Mouse (Mus musculus): ENCODE measurements at regions not wholly inside any gene's neighbourhood (a gene's known extent, or its start where the extent isn't known, plus 50 kb on each side); places are given as distances from the start of the nearest gene placed in this dataset.

DNA sequence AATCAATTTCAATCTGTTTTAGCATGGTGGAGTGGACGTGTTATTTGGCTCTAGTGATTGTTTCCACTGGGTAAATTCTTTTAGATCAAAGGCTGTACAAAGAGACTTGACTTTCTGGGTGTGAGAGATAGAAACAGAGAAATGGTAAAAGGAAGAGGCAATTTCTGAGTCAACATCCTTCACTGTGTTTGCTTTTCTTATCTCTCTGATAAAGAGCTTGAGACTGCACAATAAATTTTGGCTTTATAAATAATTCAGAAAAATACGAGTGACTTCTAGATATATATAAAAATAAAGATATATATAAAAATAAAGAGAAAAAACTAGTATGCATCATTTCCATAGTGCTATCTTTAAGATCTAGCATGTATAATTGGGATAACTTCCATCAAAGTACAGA lies 301.0 kb upstream of the Cdh10 start:
- Histone ChIP-seq H3K27ac (no peak overlapping the region), H3K36me3 (ENCODE audit: insufficient read depth, low read length) (no peaks in the 10 kb centered on the region), H3K4me3 (replicated peaks; ENCODE audit: low read depth, low read length) (no peak overlapping the region), H3K4me2 (ENCODE audit: low read length) (no peak overlapping the region), H3K4me1 (replicated peaks; ENCODE audit: insufficient read depth, low read length) (no peaks in the 10 kb centered on the region), H3K27me3 (ENCODE audit: insufficient read depth, low read length) (no peaks in the 10 kb centered on the region), H3K9ac (ENCODE audit: low read depth, low read length) (no peak overlapping the region), H3K9me3 (replicated peaks; ENCODE audit: low read length) (no peaks in the 10 kb centered on the region)
- TF ChIP-seq CTCF (IDR thresholded peaks at IDR 0.05; ENCODE audit: low read depth) = no peak
- WGBS = 53% methylated on average over 2 of the region's 2 CpGs
- DNase-seq (ENCODE audit: low spot score) (no peak), ATAC-seq (replicated peaks; ENCODE audit: low FRiP score, low read depth) (no peak)

DNA sequence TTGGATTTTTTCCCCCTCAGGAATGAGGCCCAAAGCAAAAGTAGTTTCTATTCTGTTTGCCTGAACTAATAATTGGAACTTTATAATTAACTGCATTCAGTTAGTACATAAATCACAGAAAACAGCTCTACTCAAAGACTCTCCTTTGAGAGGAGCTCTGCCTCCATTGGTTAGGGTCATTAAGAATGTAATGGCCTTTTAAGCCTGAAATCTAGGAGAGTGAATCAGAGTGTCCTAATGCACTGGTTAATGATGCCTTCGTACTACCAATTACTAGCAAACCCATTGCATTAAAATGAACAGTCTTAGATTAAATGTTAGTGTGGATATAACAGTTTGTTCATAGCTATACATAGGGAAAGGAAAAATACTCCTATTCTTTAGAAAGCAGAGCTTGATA lies 262.3 kb upstream of the Cdh10 start:
- no peak for TF ChIP-seq CTCF (IDR thresholded peaks at IDR 0.05; ENCODE audit: low read depth)
- H3K4me3 ChIP-seq (replicated peaks; ENCODE audit: low read depth, low read length) = no peak overlapping the region
- no peak for DNase-seq (ENCODE audit: low spot score)
- H3K4me2 ChIP-seq (ENCODE audit: low read length) = no peak overlapping the region
- H3K9ac ChIP-seq (ENCODE audit: low read depth, low read length) = no peak overlapping the region
- no peak for ATAC-seq (replicated peaks; ENCODE audit: low FRiP score, low read depth)
- no peaks in the 10 kb centered on the region for H3K27me3 ChIP-seq (ENCODE audit: insufficient read depth, low read length)
- no peak overlapping the region for H3K27ac ChIP-seq
- 56% methylated on average over 1 of the region's 1 CpGs for WGBS
- H3K36me3 ChIP-seq (ENCODE audit: insufficient read depth, low read length) = no peaks in the 10 kb centered on the region
- no peaks in the 10 kb centered on the region for H3K4me1 ChIP-seq (replicated peaks; ENCODE audit: insufficient read depth, low read length)
- H3K9me3 ChIP-seq (replicated peaks; ENCODE audit: low read length) = no peaks in the 10 kb centered on the region

Measured in kidney, postnatal 0 days (tissue).